Mouse (Mus musculus): ENCODE measurements at regions not wholly inside any gene's neighbourhood (a gene's known extent, or its start where the extent isn't known, plus 50 kb on each side); places are given as distances from the start of the nearest gene placed in this dataset.

DNA sequence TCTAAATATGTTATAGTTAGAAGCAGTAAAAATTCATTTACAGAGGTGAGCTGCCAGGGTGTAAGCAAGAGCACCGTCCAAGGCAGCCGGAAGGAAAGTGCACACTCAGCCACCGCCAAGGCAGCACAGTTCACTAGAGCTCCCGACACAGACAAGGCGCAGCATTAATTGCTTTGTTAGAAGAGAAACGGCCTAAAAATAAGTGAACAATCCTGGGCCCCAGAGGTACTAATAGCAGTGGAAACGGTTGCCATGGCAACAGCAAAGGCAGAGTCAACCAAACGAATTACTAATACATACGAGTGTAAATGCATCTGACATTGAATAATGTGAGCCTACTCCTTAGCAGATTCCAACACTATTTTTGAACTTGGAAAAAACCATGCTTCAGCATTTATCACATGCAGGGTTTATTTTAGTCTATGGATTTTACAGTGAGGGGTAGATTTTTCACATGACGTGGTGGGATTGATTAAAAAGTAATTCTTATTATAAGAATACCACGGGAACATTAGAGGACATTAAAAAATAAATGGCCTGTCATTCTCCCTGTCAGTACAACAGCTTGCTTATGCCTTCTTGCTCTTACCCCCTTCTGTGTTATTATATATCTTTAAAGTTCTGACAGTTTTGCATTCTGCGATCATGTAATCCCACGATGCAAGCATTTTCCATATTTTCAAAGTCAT lies 62.5 kb downstream of the Cavin4 start:
- TF ChIP-seq CTCF (IDR thresholded peaks at IDR 0.05): no peak
- H3K27me3 ChIP-seq: peaks cover 3% of the 10 kb centered on the region
- ATAC-seq: no peak
- in situ Hi-C loops (cut with MboI; ENCODE audit: low pct_unique_long_range_greater_than_20kb): no loop called here
- ChIA-PET CTCF (interaction anchor here (1.4 kb wide), 1 partner anchor 14 kb away, joined by 4 read pairs; no protein-coding TSS in a partner anchor), POLR2A (interaction anchor here (0.6 kb wide), 1 partner anchor 182 kb away, joined by 3 read pairs; no protein-coding TSS in a partner anchor)
- DNase-seq (ENCODE audit: low read depth, low spot score): no peak

GRCm38 (mm10) chr4:48726349-48726835 lies 63.1 kb downstream of the Cavin4 start:
- DNase-seq (ENCODE audit: low read depth, low spot score) (no peak), ATAC-seq (no peak)
- CTCF ChIA-PET: interaction anchor here (1.4 kb wide), 1 partner anchor 15 kb away, joined by 4 read pairs; no protein-coding TSS in a partner anchor
- peaks cover 3% of the 10 kb centered on the region for H3K27me3 ChIP-seq
- in situ Hi-C loops (cut with MboI; ENCODE audit: low pct_unique_long_range_greater_than_20kb): no loop called here
- POLR2A ChIA-PET: no interaction called here
- TF ChIP-seq CTCF (IDR thresholded peaks at IDR 0.05): no peak

DNA sequence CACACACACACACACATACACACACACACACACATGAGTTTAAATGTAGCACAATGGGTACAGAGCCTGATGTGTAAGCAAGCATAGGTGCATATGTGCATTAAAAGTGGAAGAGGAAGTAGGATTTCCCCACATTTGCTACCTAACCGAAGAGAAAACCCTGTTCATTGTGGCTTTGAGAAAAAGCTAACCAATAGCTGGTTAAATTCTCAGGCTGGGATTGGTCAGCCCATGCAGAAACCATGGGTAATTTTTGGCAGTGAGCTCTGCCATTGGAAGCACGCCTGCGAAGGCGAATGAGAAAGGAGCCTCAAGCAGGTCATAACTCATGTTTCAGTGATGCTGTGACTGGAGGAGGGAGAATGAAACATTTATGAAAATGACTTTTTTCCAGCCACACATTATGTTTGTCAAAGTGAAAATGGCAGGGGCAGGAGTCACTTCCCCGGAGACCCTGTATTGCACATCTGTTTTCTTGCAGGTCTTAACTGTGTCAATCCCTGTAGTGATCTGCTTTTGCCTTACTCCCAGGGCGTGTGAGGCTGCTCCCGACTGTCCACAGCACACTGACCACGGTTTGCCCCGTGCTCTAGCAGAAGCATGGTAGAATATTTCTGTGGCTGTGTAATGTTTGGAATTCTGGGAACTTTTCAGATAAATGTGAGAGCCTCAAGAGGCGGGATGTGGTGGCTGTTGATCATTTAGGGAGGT lies 71.7 kb downstream of the Cavin4 start:
- DNase-seq (ENCODE audit: low read depth, low spot score) (peak; percentile 46), ATAC-seq (peak; percentile 57)
- POLR2A ChIA-PET: no interaction called here
- CTCF ChIA-PET: interaction anchor here (1.3 kb wide), 1 partner anchor 18 kb away, joined by 3 read pairs; no protein-coding TSS in a partner anchor
- H3K27me3 ChIP-seq: no peaks in the 10 kb centered on the region
- in situ Hi-C loops (cut with MboI; ENCODE audit: low pct_unique_long_range_greater_than_20kb): no loop called here
- no peak for TF ChIP-seq CTCF (IDR thresholded peaks at IDR 0.05)

DNA sequence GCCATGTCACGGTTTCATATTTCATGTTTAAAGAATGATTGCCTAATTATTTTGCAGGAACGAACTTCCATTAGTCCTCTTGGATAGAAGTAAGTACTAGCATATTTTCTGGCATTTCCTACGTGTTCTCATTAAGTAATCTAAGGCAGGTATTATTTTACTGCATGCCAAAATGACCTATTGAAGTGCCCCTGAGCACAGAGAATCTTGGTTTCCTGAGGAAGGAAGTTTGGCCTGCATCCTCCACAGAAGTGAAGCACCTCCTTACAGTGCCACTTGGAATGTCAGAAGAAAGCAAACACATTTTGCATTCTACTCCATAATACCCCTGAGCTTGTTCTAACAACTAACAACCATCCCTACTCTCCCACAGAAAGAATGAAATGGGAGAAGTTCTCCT lies 82.9 kb downstream of the Cavin4 start:
- in situ Hi-C loops (cut with MboI; ENCODE audit: low pct_unique_long_range_greater_than_20kb): no loop called here
- no peaks in the 10 kb centered on the region for H3K27me3 ChIP-seq
- POLR2A ChIA-PET: no interaction called here
- ATAC-seq (no peak), DNase-seq (ENCODE audit: low read depth, low spot score) (no peak)
- CTCF ChIA-PET: no interaction called here
- TF ChIP-seq CTCF (IDR thresholded peaks at IDR 0.05): no peak

DNA sequence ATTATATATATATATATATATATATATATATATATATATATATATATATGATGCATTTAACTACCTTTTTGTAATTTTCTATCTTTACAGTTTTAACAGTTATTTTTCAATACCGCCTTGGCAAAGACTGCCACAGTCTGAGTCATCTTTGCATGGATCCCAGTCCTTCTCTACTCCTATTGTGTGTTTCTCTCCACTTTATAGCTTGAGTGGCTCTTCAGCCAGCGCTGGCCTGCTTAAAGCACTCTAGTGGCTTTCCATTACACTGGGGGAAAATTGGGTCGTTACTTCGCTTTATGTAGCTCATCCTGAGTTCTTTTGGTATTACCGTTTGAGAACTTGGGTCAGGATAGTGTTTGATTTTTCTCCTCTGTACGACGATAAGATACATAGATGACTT lies 86.3 kb downstream of the Cavin4 start:
- in situ Hi-C loops (cut with MboI; ENCODE audit: low pct_unique_long_range_greater_than_20kb): no loop called here
- no peaks in the 10 kb centered on the region for H3K27me3 ChIP-seq
- ChIA-PET POLR2A (no interaction called here), CTCF (no interaction called here)
- DNase-seq (ENCODE audit: low read depth, low spot score) (no peak), ATAC-seq (no peak)
- TF ChIP-seq CTCF (IDR thresholded peaks at IDR 0.05): no peak

DNA sequence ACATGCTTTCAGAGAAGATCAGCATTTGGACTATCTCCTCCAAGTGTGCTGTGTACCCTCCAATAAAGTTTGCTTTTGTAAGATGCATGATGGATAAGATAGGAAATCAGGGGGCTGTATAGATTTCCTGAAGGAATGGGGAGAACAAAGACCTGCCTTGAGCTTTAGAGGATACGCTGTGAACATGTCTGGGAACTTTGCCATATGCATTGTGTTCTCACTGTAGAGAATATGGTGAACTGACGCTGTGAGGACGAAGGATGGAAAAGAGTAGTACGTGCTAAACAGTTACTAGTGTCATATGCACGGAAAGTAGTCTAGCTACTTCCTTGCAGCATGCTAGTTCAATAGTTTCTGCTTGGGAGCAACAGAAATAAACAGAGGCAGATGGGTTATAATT lies 86.8 kb downstream of the Cavin4 start:
- no peak for DNase-seq (ENCODE audit: low read depth, low spot score)

GRCm38 (mm10) chr4:48754466-48755171 lies 91.3 kb downstream of the Cavin4 start:
- ChIA-PET CTCF (no interaction called here), POLR2A (no interaction called here)
- DNase-seq (ENCODE audit: low read depth, low spot score) (no peak), ATAC-seq (no peak)
- TF ChIP-seq CTCF (IDR thresholded peaks at IDR 0.05): no peak
- no peaks in the 10 kb centered on the region for H3K27me3 ChIP-seq
- in situ Hi-C loops (cut with MboI; ENCODE audit: low pct_unique_long_range_greater_than_20kb): no loop called here

More for the DNA sequence above, 86.8 kb downstream of the Cavin4 start:
- ATAC-seq: no peak
- POLR2A ChIA-PET: no interaction called here
- in situ Hi-C loops (cut with MboI; ENCODE audit: low pct_unique_long_range_greater_than_20kb): no loop called here
- CTCF ChIA-PET: no interaction called here
- no peak for TF ChIP-seq CTCF (IDR thresholded peaks at IDR 0.05)
- no peaks in the 10 kb centered on the region for H3K27me3 ChIP-seq

- H3K27me3 ChIP-seq: no peaks in the 10 kb centered on the region
- in situ Hi-C loops (cut with MboI; ENCODE audit: low pct_unique_long_range_greater_than_20kb): no loop called here
- ATAC-seq (no peak), DNase-seq (ENCODE audit: low read depth, low spot score) (no peak)
- POLR2A ChIA-PET: no interaction called here
- TF ChIP-seq CTCF (IDR thresholded peaks at IDR 0.05): no peak
- CTCF ChIA-PET: no interaction called here
Measured at GRCm38 (mm10) chr4:48760625-48761024, 97.3 kb downstream of the Cavin4 start.

GRCm38 (mm10) chr4:48766458-48766857 lies 103.1 kb downstream of the Cavin4 start:
- POLR2A ChIA-PET: no interaction called here
- no peak for DNase-seq (ENCODE audit: low read depth, low spot score)
- H3K27me3 ChIP-seq: no peaks in the 10 kb centered on the region
- no peak for TF ChIP-seq CTCF (IDR thresholded peaks at IDR 0.05)
- no peak for ATAC-seq
- CTCF ChIA-PET: no interaction called here
- in situ Hi-C loops (cut with MboI; ENCODE audit: low pct_unique_long_range_greater_than_20kb): no loop called here

GRCm38 (mm10) chr4:48770403-48770953 lies 107.2 kb downstream of the Cavin4 start:
- no peak for TF ChIP-seq CTCF (IDR thresholded peaks at IDR 0.05)
- ChIA-PET POLR2A (interaction anchor here (0.7 kb wide), 1 partner anchor 758 kb away, joined by 3 read pairs; no protein-coding TSS in a partner anchor), CTCF (interaction anchor here (1.6 kb wide), 1 partner anchor 480 kb away, joined by 7 read pairs; no protein-coding TSS in a partner anchor)
- DNase-seq (ENCODE audit: low read depth, low spot score) (no peak), ATAC-seq (no peak)
- in situ Hi-C loops (cut with MboI; ENCODE audit: low pct_unique_long_range_greater_than_20kb): loop anchor here (5.0 to 10.0 kb wide), 2 partner anchors 114 to 477 kb away; no protein-coding TSS in a partner anchor
- peaks cover 4% of the 10 kb centered on the region for H3K27me3 ChIP-seq

All from Patski (cell line).